Mouse (Mus musculus) megakaryocyte, embryonic 14.5 days (primary cell): Measurements from ENCODE around the gene Mapkap1.

Experiments
- FLI1 ChIP-seq: IDR thresholded peaks from 2 replicates; pipeline ENCODE4 v1.6.1; 2012; ENCODE audit warnings: low read length, inconsistent platforms, mixed read lengths
- GATA1 ChIP-seq: IDR thresholded peaks from 3 replicates; pipeline ENCODE4 v1.6.1; 2012; ENCODE audit warnings: mixed read lengths, low read length, inconsistent platforms, borderline replicate concordance

DNA sequence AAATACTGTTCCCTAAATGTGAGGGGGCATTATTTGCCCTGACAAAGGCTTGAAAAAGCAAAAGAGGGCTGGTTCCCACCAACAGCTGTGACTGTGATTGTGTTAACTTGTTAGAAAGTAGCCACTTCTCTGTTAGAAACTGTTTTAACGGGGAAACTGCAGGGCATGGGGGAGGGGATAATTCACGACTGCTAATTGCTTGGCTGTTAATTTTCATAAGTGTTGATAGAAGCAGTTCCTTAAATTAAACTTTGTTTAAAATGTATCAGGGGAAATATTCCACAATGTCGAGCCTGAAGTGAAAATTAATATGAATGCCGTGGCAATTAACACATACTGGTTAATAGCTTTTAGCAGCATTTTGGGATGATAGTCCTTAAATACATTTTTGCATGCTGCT is 42.2 kb downstream of the Mapkap1 start:
- TF ChIP-seq GATA1 = no peak
- no peak for TF ChIP-seq FLI1
